Comparison of ENCODE assay signal across 8 mouse cellular contexts in genomic region chr6:83125331-83125730, GRCm38 (mm10). TPM values are rescaled to one million over a fixed set of nuclear protein-coding genes. Genes with fewer than 3 reads are reported as not detected.
DNase-seq lines count a peak whose midpoint lies in the region; ATAC-seq and TF ChIP-seq lines count a peak whose summit lies in the region.

TSS of gene Ino80b (minus strand) at chr6:83125431.

- no peak for ATAC-seq in forebrain, embryonic 16.5 days
- no peak for ATAC-seq in intestine, embryonic 14.5 days (replicated peaks; ENCODE audit: low FRiP score, low TSS enrichment, low read depth)
- ATAC-seq in megakaryocyte progenitor cell, adult 5-6 weeks (replicated peaks; ENCODE audit: poor library complexity) = no peak
- no peak for ATAC-seq in erythroid progenitor cell, adult 5-6 weeks (replicated peaks; ENCODE audit: low FRiP score, poor library complexity, severe bottlenecking)

- H3K9ac ChIP-seq in ES-Bruce4 (ENCODE audit: low read depth, poor library complexity, severe bottlenecking) = peak within 1 kb of the TSS; percentile 67
- peak within 1 kb of the TSS; percentile 75 for H3K9ac ChIP-seq in forebrain, embryonic 16.5 days (replicated peaks; ENCODE audit: low read depth, low read length)
- H3K9ac ChIP-seq in intestine, embryonic 14.5 days (ENCODE audit: low read length) = peak within 1 kb of the TSS; percentile 50

- TF ChIP-seq CTCF in ES-Bruce4 (IDR thresholded peaks at IDR 0.05; ENCODE audit: low read depth, low read length) = no peak

- H3K27ac ChIP-seq in ES-Bruce4 (ENCODE audit: insufficient read depth, low read length) = peak within 1 kb of the TSS; percentile 21; the same call in 1 of the 2 replicates
- H3K27ac ChIP-seq in forebrain, embryonic 16.5 days (ENCODE audit: low read length) = peak within 1 kb of the TSS; percentile 65
- H3K27ac ChIP-seq in intestine, embryonic 14.5 days (ENCODE audit: low read depth) = peak within 1 kb of the TSS; percentile 16; the same call in 1 of the 2 replicates

- no peak for TF ChIP-seq EP300 in ES-Bruce4 (IDR thresholded peaks at IDR 0.05; ENCODE audit: insufficient read depth, low read depth, low read length)

- peak within 1 kb of the TSS; percentile 82 for H3K4me2 ChIP-seq in forebrain, embryonic 16.5 days (ENCODE audit: low read length)
- peak within 1 kb of the TSS; percentile 84 for H3K4me2 ChIP-seq in intestine, embryonic 14.5 days (ENCODE audit: low read length)

- no peaks in the 10 kb centered on the region for H3K9me3 ChIP-seq in ES-Bruce4 (replicated peaks; ENCODE audit: control insufficient read depth, insufficient read depth, low read length, poor library complexity, severe bottlenecking)
- no peaks in the 10 kb centered on the region for H3K9me3 ChIP-seq in forebrain, embryonic 16.5 days (ENCODE audit: control insufficient read depth, low read length)
- H3K9me3 ChIP-seq in intestine, embryonic 14.5 days (ENCODE audit: control insufficient read depth, low read length) = no peaks in the 10 kb centered on the region

- H3K27me3 ChIP-seq in ES-Bruce4 (ENCODE audit: control insufficient read depth, insufficient read depth, low read length, poor library complexity, severe bottlenecking) = no peaks in the 10 kb centered on the region
- no peaks in the 10 kb centered on the region for H3K27me3 ChIP-seq in forebrain, embryonic 16.5 days (replicated peaks; ENCODE audit: control insufficient read depth, insufficient read depth, low read length)
- H3K27me3 ChIP-seq in intestine, embryonic 14.5 days (replicated peaks; ENCODE audit: control insufficient read depth, insufficient read depth, low read length) = no peaks in the 10 kb centered on the region

- no peaks in the 10 kb centered on the region for H3K4me1 ChIP-seq in ES-Bruce4 (ENCODE audit: control insufficient read depth, insufficient read depth, low read length)
- H3K4me1 ChIP-seq in forebrain, embryonic 16.5 days (replicated peaks; ENCODE audit: control insufficient read depth, insufficient read depth, low read length) = peaks cover 27% of the 10 kb centered on the region
- H3K4me1 ChIP-seq in intestine, embryonic 14.5 days (replicated peaks; ENCODE audit: control insufficient read depth, insufficient read depth, low read length) = peaks cover 22% of the 10 kb centered on the region; the same call in 1 of the 2 replicates

- no peak for DNase-seq in frontal cortex, adult 2 months (ENCODE audit: extremely low spot score in 1 of 2, low spot score in 1 of 2)
- no peak for DNase-seq in frontal cortex, postnatal 14 days (ENCODE audit: low spot score in 2 of 2)
- DNase-seq in intestine, embryonic 14.5 days (ENCODE audit: low spot score) = no peak
- no peak for DNase-seq in urinary bladder, postnatal 4 days (ENCODE audit: low spot score in 2 of 2)

- WGBS in forebrain, embryonic 16.5 days = 16% methylated on average over 5 of the region's 5 CpGs
- 17% methylated on average over 5 of the region's 5 CpGs for WGBS in intestine, embryonic 14.5 days

- H3K36me3 ChIP-seq in ES-Bruce4 (ENCODE audit: control insufficient read depth, insufficient read depth, low read length, poor library complexity, severe bottlenecking) = no peaks in the 10 kb centered on the region
- H3K36me3 ChIP-seq in forebrain, embryonic 16.5 days (ENCODE audit: control insufficient read depth, insufficient read depth) = no peaks in the 10 kb centered on the region
- no peaks in the 10 kb centered on the region for H3K36me3 ChIP-seq in intestine, embryonic 14.5 days (ENCODE audit: control insufficient read depth, insufficient read depth, low read length)

- no peak for TF ChIP-seq POLR2A in ES-Bruce4 (IDR thresholded peaks at IDR 0.05; ENCODE audit: insufficient read depth, low read length)

- H3K4me3 ChIP-seq in ES-Bruce4 (ENCODE audit: low read depth, low read length) = peak within 1 kb of the TSS; percentile 78
- H3K4me3 ChIP-seq in forebrain, embryonic 16.5 days (replicated peaks; ENCODE audit: low read length) = peak within 1 kb of the TSS; percentile 87
- peak within 1 kb of the TSS; percentile 67 for H3K4me3 ChIP-seq in intestine, embryonic 14.5 days (ENCODE audit: low read depth, low read length)

RNA-seq across cellular contexts. Expression of gene Ino80b, which starts in this region (rescaled TPM):
- polyA plus RNA-seq in frontal cortex, adult 2 months (2012; rRNA removed) = 24.6 and 31.4 TPM in 2 replicates
- polyA plus RNA-seq in ES-Bruce4 (2011; ENCODE audit: insufficient read depth, insufficient read length, low read depth, missing spikeins) = 9.0 and 11.6 TPM in 2 replicates
- 11.4 and 14.4 TPM in 2 replicates for polyA plus RNA-seq in forebrain, embryonic 16.5 days (2015; fragmentation: Nextera tagmentation; extraction: Ambion mirVana)
- polyA plus RNA-seq in intestine, embryonic 14.5 days (2014; fragmentation: Nextera tagmentation; extraction: Ambion mirVana) = 13.4 and 13.8 TPM in 2 replicates
- 20.7 and 24.4 TPM in 2 replicates for total RNA-seq in megakaryocyte progenitor cell, adult 5-6 weeks (2015)
- 35.5 and 44.4 TPM in 2 replicates for total RNA-seq in megakaryocyte progenitor cell, adult 5-6 weeks (2017)
- total RNA-seq in erythroid progenitor cell, adult 5-6 weeks (2015; ENCODE audit: low replicate concordance) = 5.8 and 7.5 TPM in 2 replicates
- total RNA-seq in erythroid progenitor cell, adult 5-6 weeks (2017; ENCODE audit: low replicate concordance) = 7.4 and 24.1 TPM in 2 replicates
